Mouse (Mus musculus) bone marrow, adult 2 months (tissue): Measurements from ENCODE around the gene Gm45062. TPM values are rescaled to one million over a fixed set of nuclear protein-coding genes. Genes with fewer than 3 reads are reported as not detected.

ENCODE experiments used
- H3K27ac ChIP-seq: fragments of 200-500 bp; 2 replicates; pipeline ENCODE4 v1.5.1; 2012; ENCODE audit warnings: low read depth, mild to moderate bottlenecking, control low read depth, inconsistent platforms, low read length; ENCODE audit not compliant: control insufficient read depth, poor library complexity, insufficient read depth
- H3K4me1 ChIP-seq: fragments of 200-500 bp; 2 replicates; pipeline ENCODE4 v1.6.1; 2011; ENCODE audit warnings: low read length; ENCODE audit not compliant: control insufficient read depth, insufficient read depth
- H3K4me3 ChIP-seq: fragments of 200-500 bp; replicated peaks from 2 replicates; pipeline ENCODE3; 2011; ENCODE audit warnings: mild to moderate bottlenecking, low read depth, low read length, control low read depth; ENCODE audit not compliant: control insufficient read depth
- CTCF ChIP-seq: fragments of 200-500 bp; IDR thresholded peaks from 2 replicates; pipeline ENCODE4 v1.5.1; 2011; ENCODE audit warnings: low read length, control low read depth; ENCODE audit not compliant: control insufficient read depth, insufficient read depth
- POLR2A ChIP-seq: fragments of 200-500 bp; IDR thresholded peaks from 2 replicates; pipeline ENCODE4 v1.6.1; 2011; ENCODE audit warnings: low read depth, mild to moderate bottlenecking, control low read depth, low read length, borderline replicate concordance; ENCODE audit not compliant: control insufficient read depth
- WGBS: fragments of 180-500 bp; shearing (Covaris S2); methylation state at CpG from one replicate; pipeline ENCODE4 v1.1.7; 2018; 5-methylcytosine and 5-hydroxymethylcytosine counted together
- polyA plus RNA-seq: library from polyadenylated mRNA; stranded (reverse); fragments of >200 nt; gene quantifications from 2 replicates; pipeline ENCODE4 v1.2.4, GENCODE M21; 2011; ENCODE audit warnings: low replicate concordance; ENCODE audit not compliant: missing spikeins, insufficient read depth, insufficient read length

Gm45062 gene
- polyA plus RNA-seq, 1 experiment, result 4.1 TPM

DNA sequence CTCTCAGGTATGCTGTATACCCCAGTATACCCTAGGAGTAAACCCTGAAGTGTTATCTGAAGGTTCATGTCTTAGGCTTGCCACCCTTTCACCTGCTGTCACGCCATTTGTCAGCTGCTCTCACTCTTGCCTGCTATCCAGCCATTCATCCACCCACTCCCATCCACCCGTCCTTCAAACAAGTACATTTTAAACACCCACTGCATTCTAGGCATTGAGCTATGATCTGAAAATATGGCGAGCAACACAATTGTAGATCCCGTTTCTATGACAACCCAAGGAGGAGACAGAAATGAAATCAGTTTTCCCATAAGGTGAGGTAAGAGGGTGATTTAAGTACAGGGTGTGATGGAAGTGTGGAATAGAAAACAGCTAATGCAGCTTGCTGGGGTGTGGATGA, 378.9 kb downstream of the Gm45062 start:
- no peak overlapping the region for H3K4me3 ChIP-seq
- peaks cover 2% of the 10 kb centered on the region for H3K4me1 ChIP-seq
- WGBS, result 77% methylated on average over 4 of the region's 4 CpGs
- TF ChIP-seq POLR2A, result no peak
- no peak for TF ChIP-seq CTCF
- H3K27ac ChIP-seq, result no peak overlapping the region

- TF ChIP-seq POLR2A, result no peak
- TF ChIP-seq CTCF, result no peak
- Histone ChIP-seq H3K27ac (no peak overlapping the region), H3K4me1 (peaks cover 2% of the 10 kb centered on the region), H3K4me3 (no peak overlapping the region)
- WGBS, result 65% methylated on average over 4 of the region's 4 CpGs
Observed at GRCm38 (mm10) chr6:8638899-8639298, 379.6 kb downstream of the Gm45062 start.

DNA sequence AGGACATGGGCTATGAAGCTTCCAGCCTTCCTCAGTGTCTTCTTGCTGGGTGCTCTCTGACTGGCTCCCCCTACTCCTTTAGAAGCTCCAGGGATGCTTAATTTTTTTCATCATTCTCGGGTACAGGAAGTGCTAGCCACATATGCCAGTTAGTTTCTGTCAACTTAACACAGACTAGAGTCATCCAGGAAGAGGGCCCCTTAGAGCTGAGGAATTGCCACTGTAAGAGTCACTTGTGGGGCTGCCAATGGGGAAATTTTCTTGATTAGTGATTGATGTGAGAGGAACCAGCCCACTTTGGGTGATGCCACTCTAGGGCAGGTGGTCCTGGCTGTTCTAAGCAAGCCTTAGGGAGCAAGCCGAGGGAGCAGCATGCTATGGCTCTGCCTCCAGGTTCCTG, 380.3 kb downstream of the Gm45062 start:
- TF ChIP-seq POLR2A (no peak), CTCF (no peak)
- no peak overlapping the region for H3K4me3 ChIP-seq
- H3K4me1 ChIP-seq, result peaks cover 2% of the 10 kb centered on the region
- no peak overlapping the region for H3K27ac ChIP-seq
- WGBS, result 59% methylated on average over 2 of the region's 2 CpGs

GRCm38 (mm10) chr6:8640863-8641262, 381.6 kb downstream of the Gm45062 start:
- Histone ChIP-seq H3K4me3 (no peak overlapping the region), H3K4me1 (peaks cover 2% of the 10 kb centered on the region), H3K27ac (no peak overlapping the region)
- WGBS, result 64% methylated on average over 5 of the region's 5 CpGs
- no peak for TF ChIP-seq CTCF
- TF ChIP-seq POLR2A, result no peak

GRCm38 (mm10) chr6:8644703-8645102, 385.5 kb downstream of the Gm45062 start:
- Histone ChIP-seq H3K27ac (no peak overlapping the region), H3K4me3 (no peak overlapping the region), H3K4me1 (peaks cover under 1% of the 10 kb centered on the region)
- TF ChIP-seq CTCF (no peak), POLR2A (no peak)
- 92% methylated on average over 10 of the region's 10 CpGs for WGBS

DNA sequence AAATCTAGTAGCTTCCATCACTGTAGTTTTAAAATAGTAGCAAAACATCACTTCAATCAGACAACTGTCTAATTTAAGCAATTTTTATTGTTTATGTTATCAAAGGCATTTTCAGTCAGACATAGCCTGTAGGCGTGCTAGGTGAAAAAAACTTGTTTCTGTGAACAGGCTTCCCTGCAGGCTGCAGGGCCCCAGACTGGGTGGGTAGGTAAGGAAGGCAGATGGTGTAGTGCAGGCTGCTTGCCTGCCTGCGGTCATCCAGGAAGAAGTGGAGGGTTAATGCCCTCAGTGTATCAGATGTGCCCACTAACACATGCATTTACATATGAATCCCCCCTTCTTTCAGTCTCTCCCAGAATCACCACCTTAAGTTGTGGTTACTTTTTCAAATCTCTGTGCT, 386.5 kb downstream of the Gm45062 start:
- WGBS, result 78% methylated on average over 2 of the region's 2 CpGs
- Histone ChIP-seq H3K27ac (no peak overlapping the region), H3K4me1 (no peaks in the 10 kb centered on the region), H3K4me3 (no peak overlapping the region)
- no peak for TF ChIP-seq CTCF
- TF ChIP-seq POLR2A, result no peak

Other genes starting within 250 kb of the Gm45062 start
- gene Col28a1, start 66.8 kb upstream of the Gm45062 start, polyA plus RNA-seq, result not detected in 2 replicates
- 6.1 and 8.8 TPM in 2 replicates for gene Mios, start 50.2 kb upstream of the Gm45062 start, polyA plus RNA-seq
- 53.3 and 67.6 TPM in 2 replicates for gene Rpa3, start 277 bp upstream of the Gm45062 start, polyA plus RNA-seq
- 5.1 and 8.5 TPM in 2 replicates for gene Umad1, start 162 bp upstream of the Gm45062 start, polyA plus RNA-seq